Mouse (Mus musculus) cerebellum, adult 2 months (tissue): Measurements from ENCODE around the gene Tob1.

Source experiments
- CTCF ChIP-seq: fragments of 200-500 bp; IDR thresholded peaks from 2 replicates; pipeline ENCODE4 v1.5.1; 2011; ENCODE audit warnings: low read depth, mild to moderate bottlenecking, control low read depth, low read length, moderate library complexity, borderline replicate concordance; ENCODE audit not compliant: insufficient read depth
- POLR2A ChIP-seq: fragments of 200-500 bp; IDR thresholded peaks from 2 replicates; pipeline ENCODE4 v1.6.1; 2011; ENCODE audit warnings: low read length, control low read depth, borderline replicate concordance; ENCODE audit not compliant: insufficient read depth

GRCm38 (mm10) chr11:94229207-94229960 lies 18.1 kb downstream of the Tob1 start:
- no peak for TF ChIP-seq POLR2A
- no peak for TF ChIP-seq CTCF
